Mouse (Mus musculus) left cerebral cortex, postnatal 25 days (tissue): ENCODE data around the gene Bmp2. TPM values are rescaled to one million over a fixed set of nuclear protein-coding genes. Genes with fewer than 3 reads are reported as not detected.

ENCODE experiments used
- DNase-seq, 2 experiments: peaks; one replicate each; pipeline ENCODE4 v3.0.0; 2022; ENCODE audit warnings: low spot score in 2 of 2, mixed read lengths in 1 of 2
- intact Hi-C: fragments of 180-260 bp; cut with DNase I; formaldehyde crosslinking; loops from one replicate; pipeline ENCODE4 v1.15.1; 2025
- total RNA-seq, 2 experiments: library from RNA; stranded (reverse); gene quantifications; 2 replicates each; pipeline ENCODE4 v1.2.3; 2021

The Bmp2 gene
- total RNA-seq: 1 to 10 TPM; 3.6 to 4.5 TPM

DNA sequence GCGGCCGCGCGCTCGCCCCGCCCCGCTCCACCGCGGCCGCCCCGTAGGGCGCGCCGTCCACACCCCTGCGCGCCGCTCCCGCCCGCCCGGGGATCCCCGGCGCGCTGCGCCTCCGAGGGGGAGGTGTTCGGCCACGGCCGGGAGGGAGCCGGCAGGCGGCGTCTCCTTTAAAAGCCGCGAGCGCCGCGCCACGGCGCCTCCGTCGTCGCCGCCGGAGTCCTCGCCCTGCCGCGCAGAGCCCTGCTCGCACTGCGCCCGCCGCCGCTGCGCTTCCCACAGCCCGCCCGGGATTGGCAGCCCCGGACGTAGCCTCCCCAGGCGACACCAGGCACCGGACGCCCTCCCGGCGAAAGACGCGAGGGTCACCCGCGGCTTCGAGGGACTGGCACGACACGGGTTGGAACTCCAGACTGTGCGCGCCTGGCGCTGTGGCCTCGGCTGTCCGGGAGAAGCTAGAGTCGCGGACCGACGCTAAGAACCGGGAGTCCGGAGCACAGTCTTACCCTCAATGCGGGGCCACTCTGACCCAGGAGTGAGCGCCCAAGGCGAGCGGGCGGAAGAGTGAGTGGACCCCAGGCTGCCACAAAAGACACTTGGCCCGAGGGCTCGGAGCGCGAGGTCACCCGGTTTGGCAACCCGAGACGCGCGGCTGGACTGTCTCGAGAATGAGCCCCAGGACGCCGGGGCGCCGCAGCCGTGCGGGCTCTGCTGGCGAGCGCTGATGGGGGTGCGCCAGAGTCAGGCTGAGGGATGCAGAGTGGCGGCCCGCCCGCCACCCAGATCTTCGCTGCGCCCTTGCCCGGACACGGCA, at the start of gene Bmp2:
Bmp2 (plus strand) TSS at position 129 of the 811 bp plus-strand sequence.
- peak; percentile 48 to 59 for DNase-seq
- intact Hi-C loops: loop anchor here (5.0 kb wide), 1 partner anchor 440 kb away; no protein-coding TSS in a partner anchor

DNA sequence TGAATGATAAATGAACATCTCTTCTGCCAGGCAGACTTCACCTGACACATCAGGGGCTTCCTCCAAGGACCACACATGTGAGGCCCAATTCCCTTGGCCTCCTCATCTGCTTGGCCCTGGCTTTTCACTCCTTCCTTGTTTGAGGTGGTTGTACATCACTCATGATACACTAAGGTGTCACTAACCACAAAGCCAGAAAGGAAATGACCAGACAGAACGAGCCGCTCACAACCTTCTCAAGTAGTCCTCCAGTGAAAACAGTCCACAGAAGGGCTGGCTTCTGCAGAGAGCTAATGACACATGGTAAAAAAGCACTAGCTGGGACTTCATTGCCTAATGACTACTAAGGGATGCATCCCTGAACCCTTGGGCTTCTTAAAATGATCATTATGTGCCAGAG, 46.3 kb upstream of the Bmp2 start:
- intact Hi-C loops: no loop called here
- DNase-seq: no peak

DNA sequence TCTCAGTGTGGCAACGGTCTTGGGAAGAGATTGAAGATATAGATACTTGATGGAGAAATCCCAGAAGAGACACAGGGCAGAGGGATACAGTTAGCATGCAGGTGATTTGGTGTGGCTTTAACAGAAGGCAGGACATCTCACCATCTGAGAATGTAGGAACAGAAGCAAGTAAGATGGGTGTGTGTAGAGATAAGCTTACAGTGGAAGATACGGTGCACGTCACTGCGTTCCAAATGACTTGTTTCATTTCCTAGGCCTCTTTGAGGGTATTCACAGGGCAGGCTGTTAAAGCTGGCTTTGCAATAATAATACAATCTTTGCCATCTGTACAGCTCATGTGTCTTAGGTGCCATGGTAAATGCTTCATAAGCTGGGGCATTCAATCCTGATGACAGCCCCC, 44.9 kb upstream of the Bmp2 start:
- intact Hi-C loops: no loop called here
- no peak for DNase-seq

DNA sequence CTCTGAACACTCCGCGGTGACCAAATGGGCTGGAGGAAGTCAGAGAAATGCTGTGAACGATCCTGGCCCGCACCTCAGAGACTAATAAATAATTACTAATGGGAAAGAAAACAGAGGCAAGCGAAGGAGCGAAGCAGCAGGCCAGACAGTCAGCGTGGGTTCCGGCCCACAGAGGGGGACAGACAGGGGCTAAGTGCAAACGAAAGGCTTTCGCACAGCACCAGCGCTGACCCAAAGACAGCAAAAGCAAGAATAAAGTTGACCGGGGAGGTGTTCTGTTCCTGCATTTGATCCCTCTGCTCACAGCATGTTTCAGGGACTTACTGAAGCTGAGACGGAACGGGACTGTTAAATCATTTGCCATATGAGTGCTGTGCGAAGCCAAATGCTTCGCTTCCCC, 42.8 kb upstream of the Bmp2 start:
- intact Hi-C loops: no loop called here
- DNase-seq: no peak

DNA sequence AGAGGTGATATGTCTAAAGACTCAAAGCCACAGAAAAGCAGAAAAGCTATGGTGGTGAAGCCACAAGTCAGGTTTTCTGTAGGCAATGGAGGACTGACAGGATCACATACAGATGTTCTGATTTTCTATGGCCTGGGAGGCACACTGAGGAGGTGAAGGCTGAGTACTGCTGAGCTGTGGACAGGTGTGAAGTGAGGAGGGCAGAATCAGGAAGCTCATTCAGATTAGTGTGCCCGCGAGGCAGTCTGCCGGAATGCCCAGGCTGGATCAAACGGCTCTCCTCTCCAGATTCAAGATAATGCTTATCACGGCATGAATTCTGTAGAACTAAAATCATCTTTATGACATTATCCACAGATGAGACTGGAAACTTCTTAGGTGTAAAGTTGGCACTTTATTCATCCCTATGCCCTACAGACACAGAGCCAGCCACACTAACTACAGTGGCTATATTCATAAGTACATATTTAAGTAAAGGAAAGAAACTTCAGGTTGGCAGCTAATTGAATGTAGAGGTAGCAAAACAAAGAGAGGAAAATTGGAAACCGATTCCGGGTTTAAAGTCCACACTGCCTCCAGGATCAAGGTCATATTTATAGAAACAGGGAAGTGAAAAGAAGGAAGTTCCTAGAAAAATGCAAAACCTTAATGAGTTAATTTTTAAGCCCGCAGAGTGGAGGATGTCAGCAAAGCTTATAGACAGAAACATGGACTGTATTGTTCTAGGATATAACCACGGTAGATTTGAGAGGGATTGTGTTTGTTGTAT, 40.8 kb upstream of the Bmp2 start:
- intact Hi-C loops: no loop called here
- DNase-seq: no peak

DNA sequence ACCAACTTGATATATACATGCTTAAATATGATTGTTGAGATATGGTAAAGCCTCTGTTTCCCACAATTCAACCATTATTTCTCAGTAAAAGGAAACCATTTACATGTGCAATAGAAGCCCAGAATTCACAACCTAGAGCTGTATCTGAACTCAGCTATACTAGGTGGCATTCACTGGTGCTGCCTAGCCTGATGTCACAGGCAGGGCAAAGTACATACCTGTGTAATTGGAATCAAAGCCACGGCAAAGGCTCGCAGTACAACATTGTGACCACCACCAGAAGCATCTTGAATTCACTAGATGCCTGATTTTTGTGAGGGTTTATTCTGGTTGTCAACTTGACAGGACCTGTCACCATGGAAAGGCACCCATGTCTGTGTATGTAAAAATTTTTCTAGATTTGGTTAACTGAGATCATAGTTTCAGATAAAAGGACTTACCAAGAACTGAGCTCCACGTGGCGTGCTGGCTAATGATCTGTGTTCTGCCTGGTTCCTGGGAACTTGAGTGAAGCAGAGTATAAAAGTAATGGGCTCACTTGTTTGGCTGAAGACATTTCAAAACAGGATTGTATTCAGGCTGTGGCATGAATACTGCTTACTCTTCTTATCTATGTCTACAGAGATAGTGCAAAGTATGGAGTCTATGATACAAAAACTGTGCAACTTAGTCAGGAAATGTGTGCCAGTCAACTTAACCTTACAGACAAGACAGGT, 35.5 kb upstream of the Bmp2 start:
- DNase-seq: no peak
- intact Hi-C loops: no loop called here

DNA sequence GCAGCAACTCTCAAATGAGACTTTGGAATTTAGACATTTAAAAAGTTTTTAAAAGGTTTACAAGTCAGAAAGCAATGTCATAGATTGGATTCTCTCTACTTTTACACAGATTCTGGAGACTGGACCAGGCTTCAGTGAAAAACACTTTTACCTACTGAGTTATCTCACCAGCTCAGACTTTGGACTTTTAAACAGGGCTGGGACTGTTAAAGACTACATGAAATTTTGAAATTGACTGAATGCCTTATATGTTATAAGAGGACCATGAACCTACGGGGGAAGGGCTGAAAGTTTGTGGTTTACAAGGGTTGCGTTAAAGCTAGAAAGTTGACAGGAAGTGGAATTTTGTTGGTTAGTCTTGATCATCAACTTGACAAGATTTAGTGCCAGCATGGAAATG, 34.1 kb upstream of the Bmp2 start:
- no peak for DNase-seq
- intact Hi-C loops: no loop called here

DNA sequence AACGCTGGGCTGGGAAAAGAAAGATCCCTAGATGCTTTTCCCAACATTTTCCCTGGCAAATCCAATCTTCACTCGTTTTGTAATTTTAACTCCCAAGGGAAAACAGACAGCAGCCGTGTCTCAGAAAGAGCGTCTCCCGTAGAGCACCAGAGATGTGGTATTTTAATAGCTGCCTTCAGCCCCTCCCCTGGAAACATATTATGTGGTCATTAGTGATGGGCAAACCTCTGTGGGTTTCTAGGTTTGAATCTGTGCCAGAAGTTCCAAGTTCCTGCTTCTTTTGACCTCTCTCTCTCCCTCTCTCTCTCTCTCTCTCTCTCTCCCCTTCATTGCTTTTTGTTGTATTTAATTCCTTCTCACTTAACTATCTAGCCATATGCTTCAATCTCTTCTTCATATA, 30.8 kb upstream of the Bmp2 start:
- intact Hi-C loops: no loop called here
- DNase-seq: no peak

DNA sequence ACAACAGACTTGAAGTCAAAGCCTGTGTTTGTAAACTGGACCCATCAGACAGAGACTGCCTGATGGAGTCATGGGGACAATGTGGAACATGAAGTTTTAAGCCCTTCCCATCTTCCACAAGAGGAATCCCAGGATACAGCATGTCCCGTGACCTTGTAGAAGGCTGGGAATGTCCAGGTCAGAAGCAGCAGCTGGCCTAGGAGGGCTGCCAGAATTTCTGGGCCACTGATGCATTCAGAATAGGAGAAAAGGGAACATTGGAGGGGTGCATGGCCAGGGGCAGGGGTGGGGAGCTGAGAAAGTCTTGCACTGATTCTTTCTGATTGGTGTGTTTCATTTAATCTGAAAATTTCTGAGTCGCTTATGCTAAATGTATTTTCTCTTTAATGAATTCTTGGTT, 29.8 kb upstream of the Bmp2 start:
- intact Hi-C loops: no loop called here
- DNase-seq: no peak

DNA sequence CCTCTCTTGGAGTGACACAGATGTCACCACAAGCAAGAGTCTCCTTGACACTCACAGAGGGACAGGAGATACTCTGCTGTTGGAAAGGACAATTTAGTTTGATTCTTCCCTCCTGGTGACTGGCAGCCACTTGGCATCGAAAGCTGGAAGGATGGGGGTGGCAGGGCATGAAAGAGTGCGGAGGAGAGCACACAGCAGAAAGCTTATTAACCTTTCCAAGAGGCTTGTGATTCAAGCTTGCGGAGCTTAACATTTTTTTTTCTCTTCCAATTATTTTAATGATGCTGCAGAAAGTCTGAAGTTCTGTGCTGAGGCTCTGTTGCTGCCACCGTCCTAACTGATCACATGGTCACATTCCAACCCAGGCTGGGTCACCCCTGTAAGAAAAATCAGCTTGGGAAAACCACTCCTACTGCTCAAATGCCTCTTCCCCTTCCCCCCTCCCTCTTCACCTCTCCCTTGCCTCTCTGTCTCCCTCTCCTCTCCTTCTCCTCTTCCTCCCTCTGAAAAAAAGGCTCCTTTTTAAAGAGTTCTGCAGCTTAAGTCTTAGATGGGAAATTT, 26.3 kb upstream of the Bmp2 start:
- intact Hi-C loops: no loop called here
- no peak for DNase-seq

DNA sequence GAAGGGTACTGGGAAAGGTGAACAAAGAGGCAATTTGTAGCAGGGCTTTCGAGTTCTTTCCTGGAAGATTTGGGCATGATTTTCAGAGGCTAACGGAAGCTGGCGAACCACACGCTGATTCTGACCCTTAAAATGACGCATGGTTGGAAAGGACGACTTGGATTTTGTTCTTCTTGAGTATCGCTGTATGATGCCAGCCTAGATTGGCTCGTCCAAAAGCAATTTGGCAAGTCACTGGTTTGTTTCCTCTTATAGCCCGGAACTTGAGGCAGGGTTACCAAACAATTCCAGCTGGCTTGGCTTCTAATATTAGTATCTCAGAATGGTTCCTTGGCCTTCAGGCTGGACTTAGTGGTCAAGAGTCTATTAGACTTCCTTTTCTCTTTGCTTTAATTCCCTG, 22.6 kb upstream of the Bmp2 start:
- no peak for DNase-seq
- intact Hi-C loops: no loop called here

DNA sequence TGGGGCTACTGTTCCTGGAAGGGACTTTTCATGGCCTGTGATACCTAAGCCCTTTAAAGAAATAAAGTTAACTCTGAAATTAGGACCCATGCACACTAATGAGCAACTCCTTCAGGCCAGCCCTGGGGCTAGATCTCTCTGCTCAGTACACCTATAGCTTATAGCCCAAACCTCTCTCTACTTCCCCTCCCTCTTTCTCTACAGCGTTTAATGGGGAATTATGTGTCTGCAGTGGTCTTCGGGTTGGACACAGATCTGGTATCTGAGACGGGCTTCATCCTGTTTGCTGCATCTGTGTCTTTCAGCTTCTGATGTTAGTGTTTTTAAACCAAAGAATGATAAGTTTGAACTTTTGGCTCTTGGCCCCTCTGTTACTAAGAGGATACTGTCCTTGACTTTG, 18.9 kb upstream of the Bmp2 start:
- intact Hi-C loops: no loop called here
- DNase-seq: no peak

DNA sequence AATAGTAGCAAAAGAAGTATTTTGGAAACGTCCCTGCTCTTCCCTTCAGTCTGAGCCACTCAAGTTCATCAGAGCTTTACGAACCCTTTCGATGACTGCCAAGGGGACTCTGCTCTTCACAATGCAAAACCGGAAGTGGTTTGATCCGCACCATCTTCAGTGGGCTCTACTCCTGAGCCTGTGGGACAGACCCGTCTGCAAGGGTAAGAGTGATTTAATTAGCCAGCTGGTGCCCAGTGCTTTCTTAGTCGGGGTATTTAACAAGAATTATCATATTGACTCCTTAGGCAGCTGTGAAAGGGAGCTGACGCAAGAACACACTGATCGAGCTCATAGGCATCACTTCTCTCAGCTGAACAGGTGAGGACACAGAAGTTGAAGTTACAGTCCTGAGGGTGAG, 16.5 kb upstream of the Bmp2 start:
- intact Hi-C loops: no loop called here
- no peak for DNase-seq

DNA sequence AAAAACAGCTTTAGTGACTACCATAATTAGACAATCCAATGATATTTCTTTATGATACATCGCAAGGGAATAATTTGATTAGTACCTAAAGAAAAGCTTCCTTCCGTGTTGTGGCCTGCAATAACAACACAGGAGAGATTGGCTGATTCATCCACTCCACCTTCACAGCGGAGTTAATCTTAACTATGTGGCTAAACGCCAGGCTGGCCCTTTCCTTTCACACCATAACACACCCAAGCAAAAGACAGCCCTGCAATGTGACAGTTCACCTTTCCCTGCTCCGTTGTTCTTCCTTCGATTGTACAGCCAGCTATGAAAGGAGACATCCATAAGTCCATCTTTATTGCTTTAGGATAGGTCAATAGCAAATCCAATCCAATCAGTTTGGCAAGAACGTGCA, 15.1 kb upstream of the Bmp2 start:
- DNase-seq: no peak
- intact Hi-C loops: no loop called here

DNA sequence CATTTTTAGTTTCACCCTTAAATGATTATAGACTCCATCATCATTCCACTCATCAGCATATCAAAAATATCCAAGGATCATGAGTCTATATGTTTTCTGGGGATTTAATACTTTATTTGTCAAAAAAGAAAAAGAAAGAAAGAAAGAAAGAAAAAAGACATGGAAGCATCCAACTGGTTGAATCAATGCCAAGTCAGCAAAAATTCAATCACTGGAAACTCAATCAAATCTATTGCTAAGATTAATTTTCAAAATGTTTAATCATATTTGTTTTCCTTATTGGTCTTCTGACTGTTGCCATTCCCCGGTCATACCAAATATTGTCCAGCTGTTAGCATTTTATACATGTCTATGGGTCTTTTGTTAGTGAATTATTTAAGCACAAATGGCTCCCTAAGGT, 11.3 kb upstream of the Bmp2 start:
- no peak for DNase-seq
- intact Hi-C loops: loop anchor here (10.0 kb wide), 1 partner anchor 156 kb away; no protein-coding TSS in a partner anchor

DNA sequence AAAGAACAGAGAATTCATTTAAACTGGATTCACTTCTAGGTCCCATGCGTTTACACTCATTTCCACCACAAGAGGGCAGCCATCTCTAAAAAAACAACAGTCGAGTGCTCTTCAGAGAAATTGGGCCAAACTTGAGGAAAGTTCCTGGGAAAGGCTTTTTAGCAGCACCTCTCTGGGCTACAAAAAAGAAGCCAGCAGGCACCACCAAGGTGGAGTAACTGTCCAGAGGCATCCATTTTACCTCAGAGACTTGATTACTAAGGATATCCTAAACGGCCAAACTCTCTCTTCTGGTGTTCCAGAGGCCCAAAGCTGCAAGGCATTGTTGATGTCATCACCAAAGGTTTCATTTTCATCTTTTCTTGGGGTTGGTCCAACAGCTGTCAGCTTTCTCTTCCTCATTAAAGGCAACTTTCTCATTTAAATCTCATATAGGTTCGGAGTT, 1.7 kb upstream of the Bmp2 start:
- peak; percentile 75 to 86 for DNase-seq
- intact Hi-C loops: loop anchor here (2.0 to 5.0 kb wide), 4 partner anchors 173 to 933 kb away; no protein-coding TSS in a partner anchor

DNA sequence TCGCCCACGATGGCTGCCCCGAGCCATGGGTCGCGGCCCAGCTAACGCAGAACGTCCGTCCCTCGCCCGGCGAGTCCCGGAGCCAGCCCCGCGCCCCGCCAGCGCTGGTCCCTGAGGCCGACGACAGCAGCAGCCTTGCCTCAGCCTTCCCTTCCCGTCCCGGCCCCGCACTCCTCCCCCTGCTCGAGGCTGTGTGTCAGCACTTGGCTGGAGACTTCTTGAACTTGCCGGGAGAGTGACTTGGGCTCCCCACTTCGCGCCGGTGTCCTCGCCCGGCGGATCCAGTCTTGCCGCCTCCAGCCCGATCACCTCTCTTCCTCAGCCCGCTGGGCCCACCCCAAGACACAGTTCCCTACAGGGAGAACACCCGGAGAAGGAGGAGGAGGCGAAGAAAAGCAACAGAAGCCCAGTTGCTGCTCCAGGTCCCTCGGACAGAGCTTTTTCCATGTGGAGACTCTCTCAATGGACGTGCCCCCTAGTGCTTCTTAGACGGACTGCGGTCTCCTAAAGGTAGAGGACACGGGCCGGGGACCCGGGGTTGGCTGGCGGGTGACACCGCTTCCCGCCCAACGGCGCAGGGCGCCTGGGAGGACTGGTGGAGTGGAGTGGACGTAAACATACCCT, 995 bp downstream of the Bmp2 start:
- intact Hi-C loops: loop anchor here (5.0 kb wide), 1 partner anchor 441 kb away; no protein-coding TSS in a partner anchor
- no peak for DNase-seq

DNA sequence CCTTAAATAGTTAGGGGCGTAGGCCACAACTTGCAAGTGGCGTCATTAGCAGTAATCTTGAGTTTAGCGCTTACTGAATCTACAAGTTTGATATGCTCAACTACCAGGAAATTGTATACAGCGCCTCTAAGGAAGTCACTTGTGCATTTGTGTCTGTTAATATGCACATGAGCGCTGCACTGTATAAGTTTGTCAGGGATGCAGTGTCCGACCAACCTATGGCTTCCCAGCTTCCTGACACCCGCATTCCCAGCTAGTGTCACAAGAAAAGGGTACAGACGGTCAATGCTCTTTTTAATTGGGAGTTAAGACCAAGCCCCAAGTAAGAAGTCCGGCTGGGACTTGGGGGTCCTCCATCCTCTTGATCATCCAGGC, 1.9 kb downstream of the Bmp2 start:
- DNase-seq: no peak
- intact Hi-C loops: loop anchor here (5.0 kb wide), 1 partner anchor 442 kb away; no protein-coding TSS in a partner anchor

DNA sequence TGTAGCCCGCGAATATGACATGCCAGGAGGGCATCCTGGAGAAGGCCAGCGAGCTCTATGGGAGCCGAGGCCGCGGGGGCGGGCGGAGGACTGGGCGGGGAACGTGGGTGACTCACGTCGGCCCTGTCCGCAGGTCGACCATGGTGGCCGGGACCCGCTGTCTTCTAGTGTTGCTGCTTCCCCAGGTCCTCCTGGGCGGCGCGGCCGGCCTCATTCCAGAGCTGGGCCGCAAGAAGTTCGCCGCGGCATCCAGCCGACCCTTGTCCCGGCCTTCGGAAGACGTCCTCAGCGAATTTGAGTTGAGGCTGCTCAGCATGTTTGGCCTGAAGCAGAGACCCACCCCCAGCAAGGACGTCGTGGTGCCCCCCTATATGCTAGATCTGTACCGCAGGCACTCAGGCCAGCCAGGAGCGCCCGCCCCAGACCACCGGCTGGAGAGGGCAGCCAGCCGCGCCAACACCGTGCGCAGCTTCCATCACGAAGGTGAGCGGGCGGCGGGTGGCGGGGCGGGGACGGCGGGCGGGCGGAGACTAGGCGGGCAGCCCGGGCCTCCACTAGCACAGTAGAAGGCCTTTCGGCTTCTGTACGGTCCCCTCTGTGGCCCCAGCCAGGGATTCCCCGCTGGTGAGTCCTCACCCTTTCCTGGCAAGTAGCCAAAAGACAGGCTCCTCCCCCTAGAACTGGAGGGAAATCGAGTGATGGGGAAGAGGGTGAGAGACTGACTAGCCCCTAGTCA, 2.5 kb downstream of the Bmp2 start:
- no peak for DNase-seq
- intact Hi-C loops: loop anchor here (5.0 kb wide), 1 partner anchor 442 kb away; no protein-coding TSS in a partner anchor
